Mouse (Mus musculus): ENCODE results near the gene Cops4. TPM values are rescaled to one million over a fixed set of nuclear protein-coding genes. Genes with fewer than 3 reads are reported as not detected.

Gene Cops4
- polyA plus RNA-seq, 1 experiment from 2014 or later: 263 TPM

DNA sequence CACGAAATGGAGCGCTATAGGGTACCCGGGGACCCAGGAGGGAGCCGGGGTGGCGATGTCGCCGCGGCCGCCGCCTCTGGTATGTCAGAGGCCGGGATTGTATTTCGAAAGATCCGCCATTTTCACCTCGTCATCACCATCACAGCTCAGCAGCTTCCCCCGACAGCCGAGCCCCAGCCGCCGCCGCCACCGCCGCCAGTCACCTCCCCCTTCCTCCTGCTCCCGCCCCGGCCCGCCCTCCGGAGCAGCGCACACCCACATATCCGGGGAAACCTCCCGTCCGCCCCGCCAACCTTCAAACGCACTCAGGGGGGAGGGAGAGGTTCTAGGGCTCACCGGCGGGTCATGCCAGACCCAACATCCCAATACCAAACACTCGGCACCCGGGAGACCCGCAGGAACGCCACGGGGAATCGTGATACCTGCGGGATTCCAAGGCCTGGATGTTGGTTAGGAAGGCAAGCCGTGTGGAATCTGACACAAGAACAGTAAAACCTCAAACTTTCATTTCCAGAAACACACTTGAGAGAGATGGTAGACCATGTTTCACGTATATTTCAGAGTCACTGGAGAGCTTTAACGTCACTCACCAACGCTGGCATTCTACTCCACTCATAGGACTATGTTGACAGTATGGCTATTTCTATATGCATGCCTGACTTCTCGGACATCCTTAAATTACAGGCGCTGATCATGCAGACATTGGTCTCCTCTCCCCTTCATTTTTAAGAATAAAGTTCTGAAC, 19.5 kb upstream of the Cops4 start:
- peak overlapping the region; percentile 59 for H3K4me3 ChIP-seq (ENCODE audit: low read depth, low read length)
- H3K36me3 ChIP-seq (replicated peaks; ENCODE audit: control insufficient read depth, insufficient read depth, low read depth, low read length): no peaks in the 10 kb centered on the region
- peak overlapping the region; percentile 59 for H3K27ac ChIP-seq (replicated peaks; ENCODE audit: low read depth, low read length)
- H3K4me1 ChIP-seq (ENCODE audit: control insufficient read depth, insufficient read depth, low read length): no peaks in the 10 kb centered on the region
- under 1% methylated on average over 46 of the region's 46 CpGs for WGBS
- DNase-seq (ENCODE audit: low spot score) (peak; percentile 74), ATAC-seq (replicated peaks; ENCODE audit: insufficient number of reproducible peaks, low FRiP score, low TSS enrichment, low read depth) (peak; percentile 54)
- peak overlapping the region; percentile 65 for H3K9ac ChIP-seq (replicated peaks; ENCODE audit: low read length)
- peak overlapping the region; percentile 90 for H3K4me2 ChIP-seq (ENCODE audit: low read depth, low read length)
- no peaks in the 10 kb centered on the region for H3K9me3 ChIP-seq (replicated peaks; ENCODE audit: control insufficient read depth, low read length)
- H3K27me3 ChIP-seq (ENCODE audit: control insufficient read depth, insufficient read depth, low read length): no peaks in the 10 kb centered on the region

GRCm38 (mm10) chr5:100499243-100499642, 18.9 kb upstream of the Cops4 start:
- Histone ChIP-seq H3K27me3 (ENCODE audit: control insufficient read depth, insufficient read depth, low read length) (no peaks in the 10 kb centered on the region), H3K9ac (replicated peaks; ENCODE audit: low read length) (no peak overlapping the region), H3K9me3 (replicated peaks; ENCODE audit: control insufficient read depth, low read length) (no peaks in the 10 kb centered on the region), H3K4me3 (ENCODE audit: low read depth, low read length) (peak overlapping the region; percentile 59), H3K27ac (replicated peaks; ENCODE audit: low read depth, low read length) (no peak overlapping the region), H3K4me1 (ENCODE audit: control insufficient read depth, insufficient read depth, low read length) (no peaks in the 10 kb centered on the region), H3K36me3 (replicated peaks; ENCODE audit: control insufficient read depth, insufficient read depth, low read depth, low read length) (no peaks in the 10 kb centered on the region), H3K4me2 (ENCODE audit: low read depth, low read length) (peak overlapping the region; percentile 90)
- WGBS: 20% methylated on average over 2 of the region's 2 CpGs
- ATAC-seq (replicated peaks; ENCODE audit: insufficient number of reproducible peaks, low FRiP score, low TSS enrichment, low read depth) (no peak), DNase-seq (ENCODE audit: low spot score) (no peak)

GRCm38 (mm10) chr5:100499831-100500304, 18.2 kb upstream of the Cops4 start:
- no peaks in the 10 kb centered on the region for H3K36me3 ChIP-seq (replicated peaks; ENCODE audit: control insufficient read depth, insufficient read depth, low read depth, low read length)
- H3K9me3 ChIP-seq (replicated peaks; ENCODE audit: control insufficient read depth, low read length): no peaks in the 10 kb centered on the region
- DNase-seq (ENCODE audit: low spot score): peak; percentile 58
- WGBS: under 1% methylated on average over 39 of the region's 41 CpGs
- ATAC-seq (replicated peaks; ENCODE audit: insufficient number of reproducible peaks, low FRiP score, low TSS enrichment, low read depth): no peak
- peak overlapping the region; percentile 90 for H3K4me2 ChIP-seq (ENCODE audit: low read depth, low read length)
- no peaks in the 10 kb centered on the region for H3K27me3 ChIP-seq (ENCODE audit: control insufficient read depth, insufficient read depth, low read length)
- no peaks in the 10 kb centered on the region for H3K4me1 ChIP-seq (ENCODE audit: control insufficient read depth, insufficient read depth, low read length)
- peak overlapping the region; percentile 59 for H3K9ac ChIP-seq (replicated peaks; ENCODE audit: low read length)
- H3K27ac ChIP-seq (replicated peaks; ENCODE audit: low read depth, low read length): 0 out of 2 replicates have a peak overlapping the region, but pooled peaks have one; percentile 52
- peak overlapping the region; percentile 59 for H3K4me3 ChIP-seq (ENCODE audit: low read depth, low read length)

- H3K36me3 ChIP-seq (replicated peaks; ENCODE audit: control insufficient read depth, insufficient read depth, low read depth, low read length): no peaks in the 10 kb centered on the region
- H3K9me3 ChIP-seq (replicated peaks; ENCODE audit: control insufficient read depth, low read length): no peaks in the 10 kb centered on the region
- no peaks in the 10 kb centered on the region for H3K27me3 ChIP-seq (ENCODE audit: control insufficient read depth, insufficient read depth, low read length)
- H3K4me3 ChIP-seq (ENCODE audit: low read depth, low read length): peak within 1 kb of the TSS; percentile 59
- peak within 1 kb of the TSS; percentile 90 for H3K4me2 ChIP-seq (ENCODE audit: low read depth, low read length)
- DNase-seq (ENCODE audit: low spot score): peak; percentile 96
- peak within 1 kb of the TSS; percentile 59 for H3K9ac ChIP-seq (replicated peaks; ENCODE audit: low read length)
- peak; percentile 92 for ATAC-seq (replicated peaks; ENCODE audit: insufficient number of reproducible peaks, low FRiP score, low TSS enrichment, low read depth)
- H3K27ac ChIP-seq (replicated peaks; ENCODE audit: low read depth, low read length): 0 out of 2 replicates have a peak within 1 kb of the TSS, but pooled peaks have one; percentile 52
- no peaks in the 10 kb centered on the region for H3K4me1 ChIP-seq (ENCODE audit: control insufficient read depth, insufficient read depth, low read length)
- under 1% methylated on average over 46 of the region's 60 CpGs for whole genome bisulfite sequencing
These were observed 17.6 kb upstream of the Cops4 start, which contains the start of gene Lin54 for GRCm38 (mm10) chr5:100500458-100500961. Gene Lin54 (minus strand): TSS chr5:100500639.

DNA sequence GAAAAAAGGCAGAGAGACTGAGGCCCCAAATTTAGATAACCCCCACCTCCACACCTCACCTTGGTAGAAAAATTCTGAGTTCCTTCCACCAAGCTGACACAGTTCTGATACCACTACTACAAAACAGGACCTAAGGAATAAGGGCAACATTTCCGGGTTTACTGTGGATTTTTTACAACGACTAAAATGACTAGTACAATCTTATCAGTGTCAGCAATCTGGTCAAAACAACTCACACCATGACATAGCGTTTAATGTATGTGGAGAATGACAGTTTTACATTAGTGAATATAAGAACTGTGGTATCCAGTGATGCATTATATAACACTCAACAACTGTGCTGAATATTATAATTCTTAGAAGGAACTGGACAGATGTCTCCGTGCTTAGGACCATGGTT, 16.8 kb upstream of the Cops4 start:
- no peak overlapping the region for H3K4me2 ChIP-seq (ENCODE audit: low read depth, low read length)
- ATAC-seq (replicated peaks; ENCODE audit: insufficient number of reproducible peaks, low FRiP score, low TSS enrichment, low read depth): no peak; the same call in 1 of the 2 replicates
- H3K36me3 ChIP-seq (replicated peaks; ENCODE audit: control insufficient read depth, insufficient read depth, low read depth, low read length): no peaks in the 10 kb centered on the region
- no peak overlapping the region for H3K4me3 ChIP-seq (ENCODE audit: low read depth, low read length)
- no peaks in the 10 kb centered on the region for H3K9me3 ChIP-seq (replicated peaks; ENCODE audit: control insufficient read depth, low read length)
- no peaks in the 10 kb centered on the region for H3K4me1 ChIP-seq (ENCODE audit: control insufficient read depth, insufficient read depth, low read length)
- H3K27ac ChIP-seq (replicated peaks; ENCODE audit: low read depth, low read length): no peak overlapping the region
- no peak for DNase-seq (ENCODE audit: low spot score)
- no peaks in the 10 kb centered on the region for H3K27me3 ChIP-seq (ENCODE audit: control insufficient read depth, insufficient read depth, low read length)
- peak overlapping the region; percentile 18; the same call in 1 of the 2 replicates for H3K9ac ChIP-seq (replicated peaks; ENCODE audit: low read length)
- WGBS: 85% methylated on average over 4 of the region's 4 CpGs

- DNase-seq (ENCODE audit: low spot score) (no peak), ATAC-seq (replicated peaks; ENCODE audit: insufficient number of reproducible peaks, low FRiP score, low TSS enrichment, low read depth) (no peak)
- no peaks in the 10 kb centered on the region for H3K36me3 ChIP-seq (replicated peaks; ENCODE audit: control insufficient read depth, insufficient read depth, low read depth, low read length)
- H3K4me2 ChIP-seq (ENCODE audit: low read depth, low read length): no peak overlapping the region
- no peak overlapping the region for H3K4me3 ChIP-seq (ENCODE audit: low read depth, low read length)
- 80% methylated on average over 11 of the region's 11 CpGs for WGBS
- no peaks in the 10 kb centered on the region for H3K27me3 ChIP-seq (ENCODE audit: control insufficient read depth, insufficient read depth, low read length)
- no peak overlapping the region for H3K27ac ChIP-seq (replicated peaks; ENCODE audit: low read depth, low read length)
- H3K4me1 ChIP-seq (ENCODE audit: control insufficient read depth, insufficient read depth, low read length): no peaks in the 10 kb centered on the region
- no peaks in the 10 kb centered on the region for H3K9me3 ChIP-seq (replicated peaks; ENCODE audit: control insufficient read depth, low read length)
- no peak overlapping the region for H3K9ac ChIP-seq (replicated peaks; ENCODE audit: low read length)
These were observed 8.9 kb upstream of the Cops4 start for GRCm38 (mm10) chr5:100509247-100509646.

DNA sequence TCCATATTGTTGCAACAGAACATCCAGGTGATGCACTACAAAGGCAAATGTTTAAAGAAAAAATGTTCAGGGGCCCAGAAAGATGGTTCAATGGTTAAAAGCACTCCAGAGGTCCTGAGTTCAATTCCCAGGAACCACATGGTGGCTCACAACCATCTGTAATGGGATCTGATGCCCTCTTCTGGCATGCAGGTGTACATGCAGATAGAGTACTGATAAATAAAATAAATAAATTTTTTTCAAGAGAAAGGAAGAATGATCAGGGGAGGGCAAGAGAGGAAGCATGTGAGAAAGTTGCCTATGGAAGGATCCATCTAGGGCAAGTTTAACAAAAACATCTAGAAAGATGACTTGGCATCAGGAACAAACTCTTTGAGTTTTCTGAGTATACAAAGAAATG, 5.5 kb upstream of the Cops4 start:
- Histone ChIP-seq H3K27me3 (ENCODE audit: control insufficient read depth, insufficient read depth, low read length) (no peaks in the 10 kb centered on the region), H3K27ac (replicated peaks; ENCODE audit: low read depth, low read length) (no peak overlapping the region), H3K36me3 (replicated peaks; ENCODE audit: control insufficient read depth, insufficient read depth, low read depth, low read length) (no peaks in the 10 kb centered on the region), H3K4me3 (ENCODE audit: low read depth, low read length) (no peak overlapping the region), H3K4me1 (ENCODE audit: control insufficient read depth, insufficient read depth, low read length) (no peaks in the 10 kb centered on the region), H3K9me3 (replicated peaks; ENCODE audit: control insufficient read depth, low read length) (no peaks in the 10 kb centered on the region), H3K4me2 (ENCODE audit: low read depth, low read length) (no peak overlapping the region), H3K9ac (replicated peaks; ENCODE audit: low read length) (no peak overlapping the region)
- DNase-seq (ENCODE audit: low spot score) (no peak), ATAC-seq (replicated peaks; ENCODE audit: insufficient number of reproducible peaks, low FRiP score, low TSS enrichment, low read depth) (no peak)

DNA sequence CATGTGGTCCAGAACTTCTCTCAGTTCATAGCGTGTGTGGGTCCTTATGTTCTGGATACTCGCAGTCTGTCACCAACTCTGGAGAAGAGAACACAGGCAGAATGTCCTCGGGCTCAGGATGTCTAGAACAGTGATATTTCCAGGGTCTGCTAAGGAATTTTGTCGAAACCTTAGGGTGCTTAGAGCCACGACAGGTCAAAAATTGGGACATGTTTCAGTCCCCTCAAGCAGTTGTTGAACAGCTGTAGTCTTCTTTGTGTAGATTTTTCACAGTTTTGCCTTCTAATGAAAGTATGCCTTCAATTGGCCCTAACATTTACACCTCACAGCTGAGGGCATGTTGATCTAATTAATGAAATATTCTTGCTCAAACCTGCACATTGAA, 910 bp downstream of the Cops4 start:
- H3K27me3 ChIP-seq (ENCODE audit: control insufficient read depth, insufficient read depth, low read length): no peaks in the 10 kb centered on the region
- peak overlapping the region; percentile 76 for H3K4me3 ChIP-seq (ENCODE audit: low read depth, low read length)
- no peak for DNase-seq (ENCODE audit: low spot score)
- H3K9ac ChIP-seq (replicated peaks; ENCODE audit: low read length): peak overlapping the region; percentile 94
- no peaks in the 10 kb centered on the region for H3K4me1 ChIP-seq (ENCODE audit: control insufficient read depth, insufficient read depth, low read length)
- no peaks in the 10 kb centered on the region for H3K36me3 ChIP-seq (replicated peaks; ENCODE audit: control insufficient read depth, insufficient read depth, low read depth, low read length)
- H3K9me3 ChIP-seq (replicated peaks; ENCODE audit: control insufficient read depth, low read length): no peaks in the 10 kb centered on the region
- WGBS: 6% methylated on average over 5 of the region's 5 CpGs
- peak overlapping the region; percentile 59 for H3K4me2 ChIP-seq (ENCODE audit: low read depth, low read length)
- no peak overlapping the region for H3K27ac ChIP-seq (replicated peaks; ENCODE audit: low read depth, low read length)
- no peak for ATAC-seq (replicated peaks; ENCODE audit: insufficient number of reproducible peaks, low FRiP score, low TSS enrichment, low read depth)
